Mouse (Mus musculus) gastrocnemius, postnatal 25 days (tissue): Measurements from ENCODE around the gene Dmpk. TPM values are rescaled to one million over a fixed set of nuclear protein-coding genes. Genes with fewer than 3 reads are reported as not detected.

ENCODE experiments used
- microRNA-seq, 2 experiments: library from miRNA; unstranded; fragments of <30 nt; microRNA quantifications; one replicate each; pipeline ENCODE4 v1.2.0; 2021; ENCODE audit warnings: borderline replicate concordance in 2 of 2
- total RNA-seq, 2 experiments: library from RNA; stranded (reverse); gene quantifications; 1 replicate in 1 of 2; 2 replicates in 1 of 2; pipeline ENCODE4 v1.2.3; 2021

Dmpk gene
- total RNA-seq, 2 experiments from 2014 or later: 315 to 350 TPM

Small RNA genes lying within 50 kb of the gene (microRNA-seq; reads per million reads assigned to microRNA genes)
- 3.7 to 5.0 reads per million in 2 experiments for gene Mir3100

Other genes with a start within 250 kb of the Dmpk start
- gene Mill2, start 243.9 kb upstream of the Dmpk start, total RNA-seq: 1 to 10 TPM; 2.8 to 3.4 TPM
- under 1 TPM; 0.51 to 0.67 TPM for gene Pglyrp1, start 212.5 kb upstream of the Dmpk start, total RNA-seq
- gene Ccdc61, start 173.4 kb upstream of the Dmpk start, total RNA-seq: 1 to 10 TPM; 5.2 to 6.5 TPM
- 1 to 10 TPM; 1.7 to 2.1 TPM for gene Nova2, start 158.0 kb upstream of the Dmpk start, total RNA-seq
- not detected for gene Nanos2, start 96.4 kb upstream of the Dmpk start, total RNA-seq
- 1 to 10 TPM; 4.3 to 4.9 TPM for gene Mypop, start 92.6 kb upstream of the Dmpk start, total RNA-seq
- 10 to 100 TPM; 13.7 to 14.3 TPM for gene Irf2bp1, start 79.8 kb upstream of the Dmpk start, total RNA-seq
- gene Foxa3, start 60.3 kb upstream of the Dmpk start, total RNA-seq: not detected
- gene Sympk, start 59.5 kb upstream of the Dmpk start, total RNA-seq: 10 to 100 TPM; 56.6 to 59.4 TPM
- gene Rsph6a, start 29.2 kb upstream of the Dmpk start, total RNA-seq: not detected
- 10 to 100 TPM; 22.4 to 22.7 TPM for gene Dmwd, start 7.6 kb upstream of the Dmpk start, total RNA-seq
- gene Six5, start 10.7 kb downstream of the Dmpk start, total RNA-seq: 1 to 10 TPM; 2.0 to 2.7 TPM
- not detected for gene Gm4969, start 34.5 kb downstream of the Dmpk start, total RNA-seq
- gene Fbxo46, start 36.0 kb downstream of the Dmpk start, total RNA-seq: 1 to 10 TPM; 2.9 TPM
- gene Qpctl, start 65.4 kb downstream of the Dmpk start, total RNA-seq: 1 to 10 TPM; 2.3 to 2.5 TPM
- gene Snrpd2, start 65.9 kb downstream of the Dmpk start, total RNA-seq: 10 to 100 TPM; 48.2 to 50.0 TPM
- not detected for gene Gipr, start 82.3 kb downstream of the Dmpk start, total RNA-seq
- gene Eml2, start 92.6 kb downstream of the Dmpk start, total RNA-seq: 1 to 10 TPM; 8.4 to 9.4 TPM
- 1 to 10 TPM; 1.7 to 2.4 TPM for gene Gpr4, start 128.7 kb downstream of the Dmpk start, total RNA-seq
- 10 to 100 TPM; 39.4 to 41.3 TPM for gene Opa3, start 144.5 kb downstream of the Dmpk start, total RNA-seq
- gene Vasp, start 188.0 kb downstream of the Dmpk start, total RNA-seq: 10 to 100 TPM; 16.3 to 18.0 TPM
- not detected for gene Ppm1n, start 196.2 kb downstream of the Dmpk start, total RNA-seq
- gene Rtn2, start 198.8 kb downstream of the Dmpk start, total RNA-seq: 100 to 1,000 TPM; 943 to 950 TPM
- under 1 TPM; 0.43 to 0.64 TPM for gene Fosb, start 226.2 kb downstream of the Dmpk start, total RNA-seq